Mouse (Mus musculus) intestine, postnatal 0 days (tissue): Measurements from ENCODE around the gene Nudt8. TPM values are rescaled to one million over a fixed set of nuclear protein-coding genes. Genes with fewer than 3 reads are reported as not detected.
"Not testable (repeated sequence)": the region's sequence is repeated elsewhere in the genome, so short reads cannot be mapped to it uniquely, and the experiment has no call there.

Source experiments
- ATAC-seq: fragments of 200-750 bp; cut with Nextera tagmentation; 2 replicates; pipeline ENCODE4 v1.8.0; 2017; ENCODE audit warnings: mild to moderate bottlenecking, moderate TSS enrichment, moderate library complexity
- H3K27ac ChIP-seq: fragments of 300-500 bp; sonication (generic); 2 replicates; pipeline ENCODE4 v1.5.1; 2014; ENCODE audit warnings: mild to moderate bottlenecking, low read depth, low read length, moderate library complexity
- H3K27me3 ChIP-seq: fragments of 300-500 bp; sonication (generic); replicated peaks from 2 replicates; pipeline ENCODE4 v1.6.1; 2014; ENCODE audit warnings: low read length, mixed read lengths; ENCODE audit not compliant: control insufficient read depth, insufficient read depth
- H3K36me3 ChIP-seq: fragments of 300-500 bp; sonication (generic); 2 replicates; pipeline ENCODE4 v1.6.1; 2014; ENCODE audit warnings: mild to moderate bottlenecking, moderate library complexity; ENCODE audit not compliant: control insufficient read depth, insufficient read depth
- H3K4me1 ChIP-seq: fragments of 300-500 bp; sonication (generic); replicated peaks from 2 replicates; pipeline ENCODE4 v1.6.1; 2014; ENCODE audit warnings: antibody characterized with exemption, low read length, mixed read lengths; ENCODE audit not compliant: control insufficient read depth, insufficient read depth
- H3K4me2 ChIP-seq: fragments of 300-500 bp; sonication (generic); replicated peaks from 2 replicates; pipeline ENCODE4 v1.6.1; 2014; ENCODE audit warnings: low read depth, mild to moderate bottlenecking, moderate library complexity
- H3K4me3 ChIP-seq: fragments of 300-500 bp; sonication (generic); 2 replicates; pipeline ENCODE4 v1.5.1; 2014; ENCODE audit warnings: low read depth, low read length
- H3K9ac ChIP-seq: fragments of 300-500 bp; sonication (generic); 2 replicates; pipeline ENCODE4 v1.6.1; 2014; ENCODE audit warnings: mild to moderate bottlenecking, low read depth, low read length
- H3K9me3 ChIP-seq: fragments of 300-500 bp; sonication (generic); 2 replicates; pipeline ENCODE4 v1.6.1; 2016; ENCODE audit warnings: mixed run types; ENCODE audit not compliant: control insufficient read depth
- CTCF ChIP-seq: sonication (generic); IDR thresholded peaks from 2 replicates; pipeline ENCODE4 v1.5.1; 2016; ENCODE audit warnings: low read depth, mild to moderate bottlenecking, control low read depth, antibody characterized with exemption, moderate library complexity
- WGBS: fragments of 180-500 bp; shearing (Covaris S2); extraction: QIAGEN DNeasy Blood & Tissue Kit; methylation state at CpG from one replicate; pipeline ENCODE4 v1.1.7; 2014; 5-methylcytosine and 5-hydroxymethylcytosine counted together
- polyA plus RNA-seq: library from polyadenylated mRNA; unstranded; fragments of >200 nt; fragmentation: Nextera tagmentation; extraction: Ambion mirVana; gene quantifications from 2 replicates; pipeline ENCODE4 v1.2.1, GENCODE M21; 2015

The Nudt8 gene
- polyA plus RNA-seq, 1 experiment from 2014 or later: 31.7 TPM

- H3K9me3 ChIP-seq: no peaks in the 10 kb centered on the region
- no peaks in the 10 kb centered on the region for H3K27me3 ChIP-seq
- H3K36me3 ChIP-seq: no peaks in the 10 kb centered on the region
- no peak overlapping the region for H3K9ac ChIP-seq
- TF ChIP-seq CTCF: peak; percentile 46
- no peak overlapping the region for H3K4me2 ChIP-seq
- no peak overlapping the region for H3K27ac ChIP-seq
- no peaks in the 10 kb centered on the region for H3K4me1 ChIP-seq
- no peak for ATAC-seq
- WGBS: 80% methylated on average over 11 of the region's 11 CpGs
- no peak overlapping the region for H3K4me3 ChIP-seq
These were observed 33.9 kb upstream of the Nudt8 start for GRCm38 (mm10) chr19:3966330-3967075.

GRCm38 (mm10) chr19:3967258-3967657 lies 33.1 kb upstream of the Nudt8 start:
- H3K4me3 ChIP-seq: no peak overlapping the region
- 65% methylated on average over 3 of the region's 3 CpGs for WGBS
- no peaks in the 10 kb centered on the region for H3K9me3 ChIP-seq

DNA sequence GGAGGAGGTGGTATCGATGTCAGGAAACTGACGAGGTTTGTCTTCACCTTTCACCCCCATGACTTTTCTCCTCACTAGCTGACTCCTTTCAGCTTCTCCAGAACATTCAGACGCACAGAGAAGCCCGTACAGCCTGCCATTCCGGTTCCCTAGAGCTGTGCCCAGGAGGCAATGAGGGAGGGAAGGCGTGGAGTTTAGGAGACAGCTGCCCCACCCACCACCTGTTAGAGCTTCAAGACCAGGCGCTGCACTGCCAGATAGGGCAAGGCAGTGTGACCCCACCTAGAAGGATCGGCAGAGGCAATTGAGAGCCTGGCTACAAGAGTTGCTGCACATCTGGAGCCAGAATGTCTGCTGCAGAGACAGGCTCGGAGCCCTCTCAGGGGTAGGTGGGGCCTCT lies 28.2 kb upstream of the Nudt8 start, which contains the start of gene Aldh3b2:
Gene Aldh3b2, plus strand, starts transcription at position 100 of the 400 bp plus-strand sequence.
- Histone ChIP-seq H3K4me2 (no peak within 1 kb of the TSS), H3K27ac (no peak within 1 kb of the TSS), H3K9me3 (no peaks in the 10 kb centered on the region), H3K9ac (peak within 1 kb of the TSS; percentile 31; the same call in 1 of the 2 replicates), H3K4me3 (no peak within 1 kb of the TSS), H3K27me3 (no peaks in the 10 kb centered on the region), H3K4me1 (no peaks in the 10 kb centered on the region; the same call in 1 of the 2 replicates), H3K36me3 (no peaks in the 10 kb centered on the region)
- TF ChIP-seq CTCF: no peak
- WGBS: 17% methylated on average over 9 of the region's 9 CpGs
- peak; percentile 78 for ATAC-seq

More at GRCm38 (mm10) chr19:3967258-3967657, 33.1 kb upstream of the Nudt8 start:
- Histone ChIP-seq H3K9ac (no peak overlapping the region), H3K27me3 (no peaks in the 10 kb centered on the region), H3K36me3 (no peaks in the 10 kb centered on the region), H3K27ac (no peak overlapping the region), H3K4me2 (no peak overlapping the region), H3K4me1 (no peaks in the 10 kb centered on the region; the same call in 1 of the 2 replicates)
- ATAC-seq: no peak
- TF ChIP-seq CTCF: no peak

GRCm38 (mm10) chr19:3974608-3975007 lies 25.8 kb upstream of the Nudt8 start:
- not testable (repeated sequence) for H3K9me3 ChIP-seq, H3K4me1 ChIP-seq, H3K4me3 ChIP-seq, H3K27me3 ChIP-seq, H3K36me3 ChIP-seq, H3K4me2 ChIP-seq, ATAC-seq, H3K27ac ChIP-seq, H3K9ac ChIP-seq
- WGBS: 84% methylated on average over 6 of the region's 6 CpGs

GRCm38 (mm10) chr19:3975866-3976265 lies 24.5 kb upstream of the Nudt8 start:
- Histone ChIP-seq H3K9me3 (no peaks in the 10 kb centered on the region), H3K9ac (no peak overlapping the region), H3K27ac (no peak overlapping the region), H3K27me3 (no peaks in the 10 kb centered on the region), H3K4me3 (no peak overlapping the region), H3K4me2 (no peak overlapping the region), H3K36me3 (no peaks in the 10 kb centered on the region), H3K4me1 (no peaks in the 10 kb centered on the region; the same call in 1 of the 2 replicates)
- no peak for TF ChIP-seq CTCF
- ATAC-seq: no peak
- WGBS: 54% methylated on average over 2 of the region's 2 CpGs

DNA sequence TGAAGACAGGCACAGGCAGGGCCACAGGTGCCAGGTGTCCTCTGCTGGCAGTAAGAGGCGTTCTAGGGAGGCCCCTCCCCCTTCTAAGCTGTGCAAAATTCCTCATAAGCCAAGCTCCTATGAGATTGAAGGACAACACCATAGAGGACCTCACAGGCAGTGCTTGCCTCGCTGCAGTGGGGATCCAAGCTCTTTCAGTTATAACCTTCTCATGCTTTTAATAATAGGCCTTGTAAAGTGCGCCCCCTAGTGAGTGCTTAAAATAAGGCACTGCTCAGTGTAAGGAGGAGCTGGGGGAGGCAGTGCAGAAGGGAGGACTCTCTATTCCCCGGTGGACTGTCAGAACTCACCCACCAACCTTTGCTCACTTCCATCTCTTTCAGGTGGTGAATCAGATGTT lies 20.1 kb upstream of the Nudt8 start:
- Histone ChIP-seq H3K27me3 (no peaks in the 10 kb centered on the region), H3K4me3 (no peak overlapping the region), H3K9ac (no peak overlapping the region), H3K9me3 (no peaks in the 10 kb centered on the region), H3K27ac (no peak overlapping the region), H3K36me3 (no peaks in the 10 kb centered on the region), H3K4me1 (no peaks in the 10 kb centered on the region; the same call in 1 of the 2 replicates), H3K4me2 (no peak overlapping the region)
- 13% methylated on average over 4 of the region's 4 CpGs for WGBS
- peak; percentile 94 for TF ChIP-seq CTCF
- peak; percentile 66 for ATAC-seq
